Mouse (Mus musculus) myocyte (in vitro differentiated cells): ENCODE measurements around the gene Fam181a. TPM values are rescaled to one million over a fixed set of nuclear protein-coding genes. Genes with fewer than 3 reads are reported as not detected.

Source experiments
- H3K27me3 ChIP-seq: one replicate; pipeline ENCODE4 v1.6.1; 2011; ENCODE audit not compliant: control insufficient read depth, insufficient read depth, insufficient read length
- H3K36me3 ChIP-seq: one replicate; pipeline ENCODE4 v1.6.1; 2011; ENCODE audit not compliant: control insufficient read depth, insufficient read depth
- H3K4me2 ChIP-seq: one replicate; pipeline ENCODE4 v1.6.1; 2011; ENCODE audit warnings: low read depth, control low read depth
- H3K4me3 ChIP-seq: one replicate; pipeline ENCODE4 v1.5.1; 2011; ENCODE audit warnings: mild to moderate bottlenecking, control low read depth, moderate library complexity
- H3K79me2 ChIP-seq: one replicate; pipeline ENCODE4 v1.6.1; 2011; ENCODE audit not compliant: control insufficient read depth, insufficient read depth
- H3ac ChIP-seq: one replicate; pipeline ENCODE4 v1.6.1; 2011; ENCODE audit not compliant: control insufficient read depth, insufficient read length
- CEBPB ChIP-seq: IDR thresholded peaks from 2 replicates; pipeline ENCODE4 v1.6.1; 2011; ENCODE audit warnings: mild to moderate bottlenecking, moderate library complexity; ENCODE audit not compliant: poor library complexity, insufficient read depth, severe bottlenecking
- E2F4 ChIP-seq: IDR thresholded peaks from one replicate; pipeline ENCODE4 v1.6.1; 2011; ENCODE audit warnings: mild to moderate bottlenecking, control low read depth, moderate library complexity; ENCODE audit not compliant: insufficient read depth
- MAX ChIP-seq: IDR thresholded peaks from one replicate; pipeline ENCODE4 v1.6.1; 2011; ENCODE audit warnings: low read depth, mild to moderate bottlenecking, control low read depth
- MYOD1 ChIP-seq, 3 experiments: IDR thresholded peaks; one replicate each; pipeline ENCODE4 v1.6.1; 2011; ENCODE audit warnings: control low read depth in 2 of 3, low read depth in 2 of 3, mild to moderate bottlenecking in 2 of 3, moderate library complexity in 1 of 3; ENCODE audit not compliant: insufficient read length in 2 of 3, control insufficient read depth in 1 of 3
- MYOG ChIP-seq, 3 experiments: IDR thresholded peaks; one replicate each; pipeline ENCODE4 v1.6.1; 2011; ENCODE audit warnings: control low read depth in 2 of 3, low read depth in 2 of 3, mild to moderate bottlenecking in 2 of 3; ENCODE audit not compliant: insufficient read length in 2 of 3, control insufficient read depth in 1 of 3, insufficient read depth in 1 of 3
- POLR2A ChIP-seq: IDR thresholded peaks from one replicate; pipeline ENCODE4 v1.6.1; 2011; ENCODE audit warnings: low read depth, mild to moderate bottlenecking, control low read depth, moderate library complexity; ENCODE audit not compliant: insufficient read length
- POLR2AphosphoS2 ChIP-seq: IDR thresholded peaks from one replicate; pipeline ENCODE4 v1.6.1; 2011; ENCODE audit warnings: low read depth, control low read depth; ENCODE audit not compliant: insufficient read length
- REST ChIP-seq: IDR thresholded peaks from one replicate; pipeline ENCODE4 v1.6.1; 2011; ENCODE audit warnings: mild to moderate bottlenecking, control low read depth, moderate library complexity; ENCODE audit not compliant: insufficient read depth, insufficient read length
- SRF ChIP-seq: IDR thresholded peaks from one replicate; pipeline ENCODE4 v1.6.1; 2011; ENCODE audit warnings: low read depth; ENCODE audit not compliant: control insufficient read depth, insufficient read length
- TCF12 ChIP-seq: IDR thresholded peaks from one replicate; pipeline ENCODE4 v1.6.1; 2011; ENCODE audit warnings: mild to moderate bottlenecking, control low read depth; ENCODE audit not compliant: poor library complexity, insufficient read depth, severe bottlenecking
- TCF3 ChIP-seq: IDR thresholded peaks from one replicate; pipeline ENCODE4 v1.6.1; 2011; ENCODE audit warnings: low read depth, control low read depth; ENCODE audit not compliant: insufficient read length
- USF1 ChIP-seq: IDR thresholded peaks from one replicate; pipeline ENCODE4 v1.6.1; 2011; ENCODE audit warnings: low read depth, mild to moderate bottlenecking, control low read depth, moderate library complexity
- polyA plus RNA-seq: library from polyadenylated mRNA; unstranded; fragments of >200 nt; fragmentation: generic; extraction: Trizol; gene quantifications from one replicate; pipeline ENCODE4 v1.2.1, GENCODE M21; 2012; ENCODE audit warnings: missing spikeins

Gene Fam181a
- not detected for polyA plus RNA-seq

- no peaks in the 10 kb centered on the region for H3K36me3 ChIP-seq
- no peak within 1 kb of the TSS for H3K4me2 ChIP-seq
- no peak within 1 kb of the TSS for H3K4me3 ChIP-seq
- no peaks in the 10 kb centered on the region for H3K79me2 ChIP-seq
- no peak within 1 kb of the TSS for H3ac ChIP-seq
- TF ChIP-seq SRF (no peak), USF1 (no peak), POLR2AphosphoS2 (no peak), CEBPB (no peak), REST (no peak), MYOD1 (IDR thresholded peaks at IDR 0.05; ENCODE audit: control insufficient read depth in 1 of 3, insufficient read length in 2 of 3, low read depth in 2 of 3) (no peak), POLR2A (no peak), TCF3 (no peak), MYOG (IDR thresholded peaks at IDR 0.05; ENCODE audit: control insufficient read depth in 1 of 3, insufficient read depth in 1 of 3, insufficient read length in 2 of 3, low read depth in 2 of 3) (no peak), TCF12 (no peak), E2F4 (no peak), MAX (no peak)
- peaks cover 18% of the 10 kb centered on the region for H3K27me3 ChIP-seq
Measured at GRCm38 (mm10) chr12:103310744-103311267, at the start of gene Fam181a. Gene Fam181a, plus strand, starts transcription at chr12:103310975.

DNA sequence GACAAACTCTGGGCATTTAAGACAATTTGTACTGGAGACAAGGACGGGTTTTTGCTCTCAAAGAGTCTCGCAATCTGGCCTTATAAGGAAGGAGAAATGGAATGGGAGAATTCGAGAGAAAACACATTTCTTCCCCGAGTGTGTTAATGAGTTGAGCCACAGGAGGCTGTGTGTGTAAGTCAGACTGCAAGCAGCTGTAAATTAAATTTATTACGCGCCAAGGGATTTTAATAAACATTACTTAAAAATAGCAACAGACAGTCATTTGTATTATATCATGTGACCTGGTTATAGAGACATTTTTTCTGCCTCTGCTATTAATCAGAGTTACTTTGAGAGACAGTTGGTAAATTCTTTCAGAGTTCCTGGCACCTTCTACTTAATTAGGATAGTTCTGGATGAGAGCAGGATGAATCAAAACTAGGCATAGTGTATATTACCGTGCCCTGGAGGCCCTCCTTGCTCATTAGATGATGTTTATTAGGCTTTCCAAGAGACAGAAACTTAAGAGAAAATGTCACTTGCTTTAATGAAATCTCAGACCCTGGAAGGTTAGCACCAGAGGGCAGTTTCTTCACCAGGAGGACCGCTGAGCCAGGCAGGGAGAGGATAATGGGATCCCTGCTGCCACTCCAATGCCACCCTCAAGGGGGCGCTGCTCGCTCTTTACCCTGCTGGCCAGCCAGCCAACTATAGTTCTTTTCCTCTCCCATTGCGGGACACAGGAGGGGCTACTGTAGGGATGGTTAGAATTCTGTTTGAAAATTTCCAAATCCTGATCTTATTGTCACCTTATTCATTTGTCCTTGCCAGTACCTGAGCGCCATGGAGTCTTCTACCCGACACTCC lies 48.5 kb upstream of the Fam181a start:
- Histone ChIP-seq H3K4me2 (no peak overlapping the region), H3K79me2 (no peaks in the 10 kb centered on the region), H3K4me3 (no peak overlapping the region), H3ac (no peak overlapping the region), H3K27me3 (no peaks in the 10 kb centered on the region), H3K36me3 (no peaks in the 10 kb centered on the region)
- no peak for TF ChIP-seq SRF
- no peak for TF ChIP-seq TCF3
- TF ChIP-seq USF1, result no peak
- no peak for TF ChIP-seq MYOD1 (IDR thresholded peaks at IDR 0.05; ENCODE audit: control insufficient read depth in 1 of 3, insufficient read length in 2 of 3, low read depth in 2 of 3)

DNA sequence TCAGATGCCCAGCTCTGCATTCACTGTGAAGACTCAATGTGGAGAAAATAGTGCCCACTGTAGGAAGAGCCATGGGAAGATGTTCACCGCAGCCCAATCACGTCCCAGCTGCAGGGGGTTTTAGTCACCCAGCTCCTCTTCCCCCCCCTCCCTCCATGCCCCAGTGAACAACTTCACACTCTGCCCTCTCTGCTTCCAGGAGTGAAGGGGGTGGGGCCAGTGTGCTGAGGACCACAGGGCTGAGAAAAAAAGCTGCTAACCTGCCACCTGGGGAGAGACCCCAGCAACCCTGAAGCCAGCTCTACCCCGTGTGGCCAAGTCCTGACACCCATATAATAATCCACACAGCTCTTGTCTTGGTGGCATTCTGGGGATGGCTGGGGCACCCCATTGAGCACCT lies 44.2 kb upstream of the Fam181a start:
- H3K79me2 ChIP-seq, result no peaks in the 10 kb centered on the region
- TF ChIP-seq TCF12, result no peak

GRCm38 (mm10) chr12:103272176-103272575 lies 38.6 kb upstream of the Fam181a start:
- no peak overlapping the region for H3K4me2 ChIP-seq
- H3ac ChIP-seq, result no peak overlapping the region
- H3K79me2 ChIP-seq, result no peaks in the 10 kb centered on the region
- H3K4me3 ChIP-seq, result no peak overlapping the region
- H3K27me3 ChIP-seq, result no peaks in the 10 kb centered on the region
- TF ChIP-seq REST (no peak), TCF12 (no peak), USF1 (no peak), POLR2AphosphoS2 (no peak)
- no peaks in the 10 kb centered on the region for H3K36me3 ChIP-seq

More for the DNA sequence above, 44.2 kb upstream of the Fam181a start:
- H3K36me3 ChIP-seq, result no peaks in the 10 kb centered on the region
- H3K27me3 ChIP-seq, result no peaks in the 10 kb centered on the region
- H3ac ChIP-seq, result no peak overlapping the region
- H3K4me2 ChIP-seq, result no peak overlapping the region
- H3K4me3 ChIP-seq, result no peak overlapping the region

GRCm38 (mm10) chr12:103273051-103273450 lies 37.7 kb upstream of the Fam181a start:
- Histone ChIP-seq H3K4me2 (no peak overlapping the region), H3K27me3 (no peaks in the 10 kb centered on the region), H3K36me3 (no peaks in the 10 kb centered on the region), H3K4me3 (no peak overlapping the region), H3K79me2 (no peaks in the 10 kb centered on the region), H3ac (no peak overlapping the region)
- no peak for TF ChIP-seq TCF12
- no peak for TF ChIP-seq POLR2AphosphoS2
- TF ChIP-seq USF1, result no peak
- TF ChIP-seq MYOD1 (IDR thresholded peaks at IDR 0.05; ENCODE audit: control insufficient read depth in 1 of 3, insufficient read length in 2 of 3, low read depth in 2 of 3), result no peak
- TF ChIP-seq MAX, result no peak
- no peak for TF ChIP-seq REST
- TF ChIP-seq CEBPB, result no peak
- TF ChIP-seq TCF3, result no peak
- no peak for TF ChIP-seq MYOG (IDR thresholded peaks at IDR 0.05; ENCODE audit: control insufficient read depth in 1 of 3, insufficient read depth in 1 of 3, insufficient read length in 2 of 3, low read depth in 2 of 3)
- no peak for TF ChIP-seq POLR2A
- TF ChIP-seq SRF, result no peak
- no peak for TF ChIP-seq E2F4
